Mouse (Mus musculus): Measurements from ENCODE around the gene Msl1. TPM values are rescaled to one million over a fixed set of nuclear protein-coding genes. Genes with fewer than 3 reads are reported as not detected.

The Msl1 gene
- polyA plus RNA-seq, 1 experiment: 83.8 TPM

- H3K4me1 ChIP-seq (ENCODE audit: control insufficient read depth, insufficient read depth, low read length): peaks cover 16% of the 10 kb centered on the region
- H3K27ac ChIP-seq (ENCODE audit: insufficient read depth, low read length): peak overlapping the region; percentile 41
- no peak for TF ChIP-seq CTCF (IDR thresholded peaks at IDR 0.05; ENCODE audit: borderline replicate concordance, insufficient read depth, low read length)
- TF ChIP-seq POLR2A (IDR thresholded peaks at IDR 0.05; ENCODE audit: low read depth, low read length): no peak
- H3K4me3 ChIP-seq (ENCODE audit: insufficient read depth, low read length): no peak overlapping the region
Observed at GRCm38 (mm10) chr11:98763502-98763861, 31.8 kb upstream of the Msl1 start.

DNA sequence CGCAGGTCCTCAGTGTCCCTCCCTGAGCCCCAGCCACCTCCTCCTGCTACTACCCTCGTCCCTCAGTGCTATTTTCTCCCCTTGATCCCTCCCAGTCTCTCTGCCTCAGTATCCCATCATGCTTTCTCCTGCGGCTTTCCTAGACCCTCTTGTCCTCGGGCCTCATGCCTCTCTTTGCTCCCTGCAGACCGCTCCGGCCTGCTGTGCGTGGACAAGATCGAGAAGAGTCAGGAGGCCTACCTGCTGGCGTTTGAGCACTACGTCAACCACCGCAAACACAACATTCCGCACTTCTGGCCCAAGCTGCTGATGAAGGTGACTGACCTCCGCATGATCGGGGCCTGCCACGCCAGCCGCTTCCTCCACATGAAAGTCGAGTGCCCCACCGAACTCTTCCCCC is 31.2 kb upstream of the Msl1 start:
- TF ChIP-seq CTCF (IDR thresholded peaks at IDR 0.05; ENCODE audit: borderline replicate concordance, insufficient read depth, low read length) (no peak), POLR2A (IDR thresholded peaks at IDR 0.05; ENCODE audit: low read depth, low read length) (no peak)
- Histone ChIP-seq H3K4me3 (ENCODE audit: insufficient read depth, low read length) (no peak overlapping the region), H3K4me1 (ENCODE audit: control insufficient read depth, insufficient read depth, low read length) (peaks cover 16% of the 10 kb centered on the region), H3K27ac (ENCODE audit: insufficient read depth, low read length) (no peak overlapping the region)

- Histone ChIP-seq H3K27ac (ENCODE audit: insufficient read depth, low read length) (no peak overlapping the region), H3K4me3 (ENCODE audit: insufficient read depth, low read length) (no peak overlapping the region), H3K4me1 (ENCODE audit: control insufficient read depth, insufficient read depth, low read length) (peaks cover 16% of the 10 kb centered on the region)
- TF ChIP-seq CTCF (IDR thresholded peaks at IDR 0.05; ENCODE audit: borderline replicate concordance, insufficient read depth, low read length) (no peak), POLR2A (IDR thresholded peaks at IDR 0.05; ENCODE audit: low read depth, low read length) (no peak)
Observed at GRCm38 (mm10) chr11:98764746-98765145, 30.6 kb upstream of the Msl1 start.

DNA sequence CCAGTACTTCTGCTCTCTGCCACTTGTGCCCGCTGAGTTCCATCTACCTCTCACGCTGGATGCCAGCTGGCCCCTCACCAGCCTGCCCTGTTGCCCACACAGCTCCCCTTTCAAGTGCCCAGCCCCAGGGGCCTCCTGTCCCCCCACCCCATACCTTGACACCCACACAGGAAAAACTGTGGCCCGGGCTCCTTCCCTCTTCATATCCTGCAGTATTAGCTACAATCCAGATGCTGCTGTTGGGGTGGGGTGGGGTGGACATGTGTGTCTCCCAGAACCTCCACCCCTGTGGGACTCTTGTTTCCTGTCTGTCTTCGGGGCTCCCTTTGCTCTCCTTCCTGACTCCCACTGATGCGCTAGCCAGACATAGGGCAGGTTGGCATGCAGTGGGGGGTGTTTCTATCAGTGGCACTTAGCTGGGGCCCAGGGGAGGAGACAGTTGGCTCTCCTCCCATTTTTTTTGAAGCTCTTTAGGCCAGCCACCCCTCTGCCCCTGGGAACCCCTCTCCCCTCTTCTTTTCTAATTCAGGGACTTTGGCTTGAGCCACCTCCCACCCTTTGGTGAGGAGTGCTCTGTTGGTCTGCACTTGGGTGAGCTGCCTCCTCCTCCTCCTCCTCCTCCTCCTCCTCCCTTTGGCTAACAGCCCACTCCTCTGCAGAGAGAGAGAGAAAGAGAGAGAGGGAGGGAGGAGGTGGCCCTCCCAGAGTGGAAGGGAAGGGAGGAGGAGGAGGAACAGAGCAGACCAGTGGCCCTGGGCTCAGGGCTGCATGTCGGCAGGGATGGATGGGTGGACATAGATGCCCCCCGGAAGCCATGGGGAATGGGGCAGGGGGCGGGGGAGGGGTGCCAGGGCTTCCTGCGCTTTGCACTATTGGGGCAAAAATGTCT is 29.7 kb upstream of the Msl1 start:
- TF ChIP-seq POLR2A (IDR thresholded peaks at IDR 0.05; ENCODE audit: low read depth, low read length) (no peak), CTCF (IDR thresholded peaks at IDR 0.05; ENCODE audit: borderline replicate concordance, insufficient read depth, low read length) (no peak)
- Histone ChIP-seq H3K4me1 (ENCODE audit: control insufficient read depth, insufficient read depth, low read length) (peaks cover 16% of the 10 kb centered on the region), H3K4me3 (ENCODE audit: insufficient read depth, low read length) (no peak overlapping the region), H3K27ac (ENCODE audit: insufficient read depth, low read length) (no peak overlapping the region)

- Histone ChIP-seq H3K4me1 (ENCODE audit: control insufficient read depth, insufficient read depth, low read length) (peaks cover 16% of the 10 kb centered on the region), H3K27ac (ENCODE audit: insufficient read depth, low read length) (no peak overlapping the region), H3K4me3 (ENCODE audit: insufficient read depth, low read length) (no peak overlapping the region)
- no peak for TF ChIP-seq POLR2A (IDR thresholded peaks at IDR 0.05; ENCODE audit: low read depth, low read length)
- TF ChIP-seq CTCF (IDR thresholded peaks at IDR 0.05; ENCODE audit: borderline replicate concordance, insufficient read depth, low read length): no peak
Observed at GRCm38 (mm10) chr11:98766346-98766745, 29.0 kb upstream of the Msl1 start.

DNA sequence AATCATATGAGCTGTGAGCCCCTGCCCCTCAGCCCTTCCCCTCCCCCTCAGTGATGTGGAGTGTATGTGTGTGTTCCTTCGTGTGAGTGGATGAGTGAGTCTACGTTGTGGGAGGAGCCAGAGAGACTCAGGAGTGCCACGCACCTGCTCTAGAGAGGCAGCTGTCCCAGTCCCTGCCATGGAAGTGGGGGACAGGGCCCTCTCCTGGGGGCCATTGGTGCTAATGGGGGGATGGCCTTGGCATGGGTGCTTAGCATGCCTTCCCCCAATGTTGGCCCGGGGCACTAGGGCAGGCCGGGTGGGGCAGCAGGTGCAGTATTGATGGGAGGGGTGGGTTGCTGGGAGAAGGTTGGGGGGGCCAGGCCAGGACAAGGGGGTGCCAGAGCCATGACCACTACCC is 28.5 kb upstream of the Msl1 start:
- Histone ChIP-seq H3K4me3 (ENCODE audit: insufficient read depth, low read length) (no peak overlapping the region), H3K27ac (ENCODE audit: insufficient read depth, low read length) (no peak overlapping the region), H3K4me1 (ENCODE audit: control insufficient read depth, insufficient read depth, low read length) (peaks cover 16% of the 10 kb centered on the region)
- TF ChIP-seq CTCF (IDR thresholded peaks at IDR 0.05; ENCODE audit: borderline replicate concordance, insufficient read depth, low read length) (no peak), POLR2A (IDR thresholded peaks at IDR 0.05; ENCODE audit: low read depth, low read length) (no peak)

- TF ChIP-seq CTCF (IDR thresholded peaks at IDR 0.05; ENCODE audit: borderline replicate concordance, insufficient read depth, low read length): no peak
- no peak for TF ChIP-seq POLR2A (IDR thresholded peaks at IDR 0.05; ENCODE audit: low read depth, low read length)
- Histone ChIP-seq H3K27ac (ENCODE audit: insufficient read depth, low read length) (no peak overlapping the region), H3K4me1 (ENCODE audit: control insufficient read depth, insufficient read depth, low read length) (peaks cover 17% of the 10 kb centered on the region), H3K4me3 (ENCODE audit: insufficient read depth, low read length) (no peak overlapping the region)
Observed at GRCm38 (mm10) chr11:98767276-98767675, 28.0 kb upstream of the Msl1 start.

DNA sequence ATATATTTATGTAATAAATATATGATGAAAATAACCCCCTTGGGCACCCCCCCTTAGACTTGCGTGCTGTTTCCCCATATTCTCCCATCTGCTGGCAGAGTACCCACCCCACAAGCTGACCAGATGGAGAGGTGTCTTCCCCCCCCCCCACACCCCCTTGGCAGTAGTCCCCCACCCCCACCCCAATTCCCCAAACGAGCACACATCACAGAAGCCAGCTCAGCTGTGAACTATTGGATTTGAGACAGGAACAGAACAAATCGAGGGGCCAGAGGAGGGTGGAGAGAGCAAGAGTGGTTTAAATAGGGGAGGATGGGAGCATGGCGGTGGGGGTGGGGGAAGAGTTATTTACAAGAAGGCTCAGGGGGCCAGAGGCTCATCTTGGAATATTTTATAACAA is 27.6 kb upstream of the Msl1 start:
- Histone ChIP-seq H3K4me3 (ENCODE audit: insufficient read depth, low read length) (no peak overlapping the region), H3K27ac (ENCODE audit: insufficient read depth, low read length) (no peak overlapping the region), H3K4me1 (ENCODE audit: control insufficient read depth, insufficient read depth, low read length) (peaks cover 19% of the 10 kb centered on the region)
- no peak for TF ChIP-seq CTCF (IDR thresholded peaks at IDR 0.05; ENCODE audit: borderline replicate concordance, insufficient read depth, low read length)
- TF ChIP-seq POLR2A (IDR thresholded peaks at IDR 0.05; ENCODE audit: low read depth, low read length): no peak

DNA sequence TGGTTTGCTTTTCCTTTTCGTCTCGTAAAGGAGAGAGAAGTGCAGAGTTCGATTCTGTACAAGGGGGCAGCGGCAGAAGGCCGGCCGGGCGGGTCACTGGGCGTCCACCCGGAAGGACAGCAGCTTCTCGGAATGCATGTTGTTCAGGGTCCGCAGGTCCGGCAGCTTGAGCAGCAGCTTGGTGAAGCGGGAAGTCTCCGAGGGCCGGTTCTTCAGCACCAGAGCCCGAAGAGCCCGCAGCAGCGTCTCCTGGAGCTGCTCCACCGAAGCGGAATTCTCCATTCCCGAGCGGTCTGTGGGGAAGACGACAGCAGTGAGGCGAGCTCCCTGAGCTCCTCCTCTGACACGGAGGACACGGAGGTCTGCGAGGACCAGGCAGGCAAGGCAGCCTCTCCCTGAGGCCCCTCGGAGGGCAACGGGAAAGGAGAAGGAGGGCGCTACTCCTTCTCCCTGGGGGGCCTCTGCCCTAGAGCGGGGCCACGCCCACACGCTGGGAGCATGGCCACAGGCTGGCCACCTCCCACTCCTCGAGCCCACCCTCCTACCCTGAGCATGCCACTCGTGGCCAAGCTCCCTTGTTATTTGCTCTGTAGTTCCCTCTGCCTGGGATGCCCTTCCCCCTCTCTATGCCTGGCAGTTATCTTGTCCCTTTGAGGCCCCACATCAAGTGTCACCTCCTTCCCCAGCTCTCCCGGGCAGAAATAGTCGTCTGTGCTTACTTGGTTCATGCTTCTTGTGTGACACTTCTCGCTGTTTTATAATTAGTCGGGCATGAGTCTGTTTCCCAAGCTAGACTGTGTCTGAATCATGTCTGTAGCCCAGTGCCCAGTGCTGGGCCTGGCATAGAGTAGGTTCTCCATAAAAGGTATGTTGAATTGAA is 26.9 kb upstream of the Msl1 start:
- Histone ChIP-seq H3K4me3 (ENCODE audit: insufficient read depth, low read length) (no peak overlapping the region), H3K27ac (ENCODE audit: insufficient read depth, low read length) (peak overlapping the region; percentile 19; the same call in 1 of the 2 replicates), H3K4me1 (ENCODE audit: control insufficient read depth, insufficient read depth, low read length) (peaks cover 14% of the 10 kb centered on the region)
- TF ChIP-seq CTCF (IDR thresholded peaks at IDR 0.05; ENCODE audit: borderline replicate concordance, insufficient read depth, low read length): no peak
